Mouse (Mus musculus) spleen, adult 2 months (tissue): ENCODE measurements around the gene Rab12.

Experiments
- CTCF ChIP-seq: fragments of 200-500 bp; IDR thresholded peaks from 2 replicates; pipeline ENCODE4 v1.5.1; 2011; ENCODE audit warnings: mild to moderate bottlenecking, inconsistent platforms; ENCODE audit not compliant: insufficient read depth, insufficient read length, insufficient replicate concordance; ENCODE audit errors: extremely low read depth
- POLR2A ChIP-seq: fragments of 200-500 bp; IDR thresholded peaks from 2 replicates; pipeline ENCODE4 v1.6.1; 2011; ENCODE audit warnings: low read depth, low read length, inconsistent platforms

DNA sequence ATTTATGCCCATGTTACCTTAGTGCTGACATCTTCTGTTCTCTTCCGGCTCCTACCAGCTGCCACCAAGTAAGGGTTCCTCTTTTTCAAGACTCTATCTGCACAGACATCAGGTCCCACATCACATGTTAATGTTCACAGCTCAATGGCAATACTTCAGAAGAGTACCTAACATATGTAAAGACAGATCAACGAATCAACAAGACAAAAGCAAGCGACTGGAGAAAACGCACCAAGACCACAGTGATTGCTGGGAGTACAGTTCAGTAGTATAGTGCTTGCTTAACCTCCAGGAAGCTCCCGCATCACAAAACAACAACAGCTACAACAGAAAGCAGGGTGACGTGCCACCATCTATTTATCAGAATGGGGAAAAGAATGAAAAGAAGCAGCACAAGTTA, 33.0 kb downstream of the Rab12 start:
- no peak for TF ChIP-seq POLR2A
- no peak for TF ChIP-seq CTCF
